Mouse (Mus musculus) stomach, postnatal 0 days (tissue): ENCODE measurements around the gene Tctn1. TPM values are rescaled to one million over a fixed set of nuclear protein-coding genes. Genes with fewer than 3 reads are reported as not detected.
A peak's percentile ranks its signal among the peaks of the same experiment; 100 is the strongest.

Experiments used
- ATAC-seq: fragments of 200-750 bp; cut with Nextera tagmentation; 2 replicates; pipeline ENCODE4 v1.8.0; 2017; ENCODE audit not compliant: low FRiP score, low TSS enrichment
- DNase-seq: peaks from one replicate; pipeline ENCODE4 v3.0.0-alpha.2; 2016; ENCODE audit warnings: low spot score
- H3K27ac ChIP-seq: fragments of 300-500 bp; sonication (generic); replicated peaks from 2 replicates; pipeline ENCODE4 v1.5.1; 2014; ENCODE audit warnings: mild to moderate bottlenecking, control low read depth
- H3K27me3 ChIP-seq: fragments of 300-500 bp; sonication (generic); 2 replicates; pipeline ENCODE4 v1.6.1; 2014; ENCODE audit warnings: low read length; ENCODE audit not compliant: control insufficient read depth, insufficient read depth
- H3K36me3 ChIP-seq: fragments of 300-500 bp; sonication (generic); 2 replicates; pipeline ENCODE4 v1.6.1; 2014; ENCODE audit warnings: low read length, mixed read lengths; ENCODE audit not compliant: control insufficient read depth, insufficient read depth
- H3K4me1 ChIP-seq: fragments of 300-500 bp; sonication (generic); replicated peaks from 2 replicates; pipeline ENCODE4 v1.6.1; 2014; ENCODE audit warnings: antibody characterized with exemption; ENCODE audit not compliant: control insufficient read depth, insufficient read depth
- H3K4me2 ChIP-seq: fragments of 300-500 bp; sonication (generic); replicated peaks from 2 replicates; pipeline ENCODE4 v1.6.1; 2014; ENCODE audit warnings: low read depth, mild to moderate bottlenecking, control low read depth, moderate library complexity
- H3K4me3 ChIP-seq: fragments of 300-500 bp; sonication (generic); 2 replicates; pipeline ENCODE4 v1.5.1; 2014; ENCODE audit warnings: low read depth, low read length, control low read depth
- H3K9ac ChIP-seq: fragments of 300-500 bp; sonication (generic); 2 replicates; pipeline ENCODE4 v1.6.1; 2014; ENCODE audit warnings: mild to moderate bottlenecking, low read length, control low read depth, mixed read lengths
- H3K9me3 ChIP-seq: fragments of 300-500 bp; sonication (generic); 2 replicates; pipeline ENCODE4 v1.6.1; 2016; ENCODE audit warnings: low read length; ENCODE audit not compliant: control insufficient read depth
- CTCF ChIP-seq: IDR thresholded peaks from 2 replicates; pipeline ENCODE4 v1.5.1; 2016; ENCODE audit warnings: antibody characterized with exemption, low read depth, mild to moderate bottlenecking, moderate library complexity
- EP300 ChIP-seq: optimal IDR thresholded peaks from 2 replicates; pipeline ENCODE3; 2016; ENCODE audit warnings: antibody characterized with exemption
- WGBS: fragments of 180-500 bp; shearing (Covaris S2); extraction: QIAGEN DNeasy Blood & Tissue Kit; methylation state at CpG from one replicate; pipeline ENCODE4 v1.1.7; 2014; 5-methylcytosine and 5-hydroxymethylcytosine counted together
- polyA plus RNA-seq: library from polyadenylated mRNA; unstranded; fragments of >200 nt; fragmentation: Nextera tagmentation; extraction: Ambion mirVana; gene quantifications from 2 replicates; pipeline ENCODE4 v1.2.1, GENCODE M21; 2015

The Tctn1 gene
- polyA plus RNA-seq, 1 experiment from 2014 or later: 2.3 TPM

- H3K4me3 ChIP-seq: no peak overlapping the region
- H3K4me1 ChIP-seq: peaks cover 8% of the 10 kb centered on the region; the same call in 1 of the 2 replicates
- no peaks in the 10 kb centered on the region for H3K27me3 ChIP-seq
- no peaks in the 10 kb centered on the region for H3K9me3 ChIP-seq
- ATAC-seq: no peak
- peak overlapping the region; percentile 53; the same call in 1 of the 2 replicates for H3K27ac ChIP-seq
- H3K36me3 ChIP-seq: no peaks in the 10 kb centered on the region
- no peak for DNase-seq
- no peak overlapping the region for H3K4me2 ChIP-seq
- no peak overlapping the region for H3K9ac ChIP-seq
- WGBS: 64% methylated on average over 6 of the region's 6 CpGs
- no peak for TF ChIP-seq CTCF
- TF ChIP-seq EP300: no peak
These were observed 35.8 kb upstream of the Tctn1 start for GRCm38 (mm10) chr5:122300071-122300518.

GRCm38 (mm10) chr5:122295113-122295935 is 31.1 kb upstream of the Tctn1 start:
- Histone ChIP-seq H3K9ac (no peak overlapping the region), H3K4me2 (no peak overlapping the region), H3K27me3 (no peaks in the 10 kb centered on the region), H3K9me3 (no peaks in the 10 kb centered on the region), H3K36me3 (no peaks in the 10 kb centered on the region), H3K27ac (peak overlapping the region; percentile 40), H3K4me3 (no peak overlapping the region), H3K4me1 (0 out of 2 replicates have a peak, but pooled peaks cover 2% of the 10 kb centered on the region)
- DNase-seq: peak; percentile 44
- ATAC-seq: peak; percentile 77
- TF ChIP-seq CTCF (no peak), EP300 (no peak)
- 61% methylated on average over 14 of the region's 14 CpGs for WGBS

- no peak overlapping the region for H3K4me3 ChIP-seq
- no peaks in the 10 kb centered on the region for H3K9me3 ChIP-seq
- H3K27me3 ChIP-seq: no peaks in the 10 kb centered on the region
- H3K4me1 ChIP-seq: no peaks in the 10 kb centered on the region
- DNase-seq: no peak
- no peak overlapping the region for H3K4me2 ChIP-seq
- 89% methylated on average over 3 of the region's 3 CpGs for WGBS
- no peak for ATAC-seq
- TF ChIP-seq EP300 (no peak), CTCF (no peak)
- no peaks in the 10 kb centered on the region for H3K36me3 ChIP-seq
- no peak overlapping the region for H3K27ac ChIP-seq
- no peak overlapping the region for H3K9ac ChIP-seq
These were observed 30.0 kb upstream of the Tctn1 start for GRCm38 (mm10) chr5:122294219-122294735.

- TF ChIP-seq CTCF: no peak
These were observed 28.9 kb upstream of the Tctn1 start for GRCm38 (mm10) chr5:122293131-122293530.

GRCm38 (mm10) chr5:122291553-122292339 is 27.5 kb upstream of the Tctn1 start:
- no peak for ATAC-seq
- H3K36me3 ChIP-seq: no peaks in the 10 kb centered on the region

More at GRCm38 (mm10) chr5:122293131-122293530, 28.9 kb upstream of the Tctn1 start:
- Histone ChIP-seq H3K9me3 (no peaks in the 10 kb centered on the region), H3K4me3 (no peak overlapping the region), H3K4me2 (no peak overlapping the region), H3K36me3 (no peaks in the 10 kb centered on the region), H3K9ac (no peak overlapping the region), H3K27ac (0 out of 2 replicates have a peak overlapping the region, but pooled peaks have one; percentile 35), H3K27me3 (no peaks in the 10 kb centered on the region), H3K4me1 (0 out of 2 replicates have a peak, but pooled peaks cover 2% of the 10 kb centered on the region)
- DNase-seq (no peak), ATAC-seq (no peak)
- 60% methylated on average over 6 of the region's 6 CpGs for WGBS

More at GRCm38 (mm10) chr5:122291553-122292339, 27.5 kb upstream of the Tctn1 start:
- no peaks in the 10 kb centered on the region for H3K9me3 ChIP-seq
- H3K9ac ChIP-seq: peak overlapping the region; percentile 5; the same call in 1 of the 2 replicates
- H3K4me3 ChIP-seq: no peak overlapping the region
- H3K27me3 ChIP-seq: no peaks in the 10 kb centered on the region
- DNase-seq: no peak
- WGBS: 46% methylated on average over 17 of the region's 17 CpGs
- no peak overlapping the region for H3K4me2 ChIP-seq
- TF ChIP-seq EP300: no peak
- no peak for TF ChIP-seq CTCF
- H3K27ac ChIP-seq: peak overlapping the region; percentile 56
- H3K4me1 ChIP-seq: 0 out of 2 replicates have a peak, but pooled peaks cover 3% of the 10 kb centered on the region
